Mouse (Mus musculus) hindbrain, embryonic 14.5 days (tissue): Measurements from ENCODE around the gene Cfap97. TPM values are rescaled to one million over a fixed set of nuclear protein-coding genes. Genes with fewer than 3 reads are reported as not detected.
"Not testable (repeated sequence)": the region's sequence is repeated elsewhere in the genome, so short reads cannot be mapped to it uniquely, and the experiment has no call there.

ENCODE experiments used
- ATAC-seq: fragments of 200-750 bp; cut with Nextera tagmentation; 2 replicates; pipeline ENCODE4 v1.8.0; 2017; ENCODE audit warnings: moderate number of reproducible peaks, mild to moderate bottlenecking, moderate TSS enrichment, moderate library complexity; ENCODE audit not compliant: low FRiP score
- DNase-seq: peaks from one replicate; pipeline ENCODE4 v3.0.0-alpha.2; 2015; ENCODE audit warnings: low spot score
- H3K27ac ChIP-seq: fragments of 300-500 bp; sonication (generic); 2 replicates; pipeline ENCODE4 v1.5.1; 2014; ENCODE audit warnings: mild to moderate bottlenecking, moderate library complexity
- H3K27me3 ChIP-seq: fragments of 300-500 bp; sonication (generic); 2 replicates; pipeline ENCODE4 v1.6.1; 2014; ENCODE audit warnings: mild to moderate bottlenecking, low read length, mixed read lengths; ENCODE audit not compliant: control insufficient read depth, insufficient read depth
- H3K36me3 ChIP-seq: fragments of 300-500 bp; sonication (generic); replicated peaks from 2 replicates; pipeline ENCODE4 v1.6.1; 2014; ENCODE audit not compliant: control insufficient read depth, insufficient read depth
- H3K4me1 ChIP-seq: fragments of 300-500 bp; sonication (generic); replicated peaks from 2 replicates; pipeline ENCODE4 v1.6.1; 2014; ENCODE audit warnings: antibody characterized with exemption, low read length, mixed read lengths; ENCODE audit not compliant: control insufficient read depth, insufficient read depth
- H3K4me2 ChIP-seq: fragments of 300-500 bp; sonication (generic); replicated peaks from 2 replicates; pipeline ENCODE4 v1.6.1; 2014; ENCODE audit warnings: mild to moderate bottlenecking, moderate library complexity
- H3K4me3 ChIP-seq: fragments of 300-500 bp; sonication (generic); replicated peaks from 2 replicates; pipeline ENCODE4 v1.5.1; 2014; ENCODE audit warnings: mild to moderate bottlenecking, low read length
- H3K9ac ChIP-seq: fragments of 300-500 bp; sonication (generic); 2 replicates; pipeline ENCODE4 v1.6.1; 2014
- H3K9me3 ChIP-seq: fragments of 300-500 bp; sonication (generic); 2 replicates; pipeline ENCODE4 v1.6.1; 2016; ENCODE audit warnings: low read length; ENCODE audit not compliant: control insufficient read depth
- WGBS: fragments of 180-500 bp; shearing (Covaris S2); extraction: QIAGEN DNeasy Blood & Tissue Kit; methylation state at CpG from one replicate; pipeline ENCODE4 v1.1.7; 2014; 5-methylcytosine and 5-hydroxymethylcytosine counted together
- polyA plus RNA-seq: library from polyadenylated mRNA; unstranded; fragments of >200 nt; fragmentation: Nextera tagmentation; extraction: Ambion mirVana; gene quantifications from 2 replicates; pipeline ENCODE4 v1.2.1, GENCODE M21; 2014

Gene Cfap97
- 23.7 and 24.5 TPM in 2 replicates for polyA plus RNA-seq

DNA sequence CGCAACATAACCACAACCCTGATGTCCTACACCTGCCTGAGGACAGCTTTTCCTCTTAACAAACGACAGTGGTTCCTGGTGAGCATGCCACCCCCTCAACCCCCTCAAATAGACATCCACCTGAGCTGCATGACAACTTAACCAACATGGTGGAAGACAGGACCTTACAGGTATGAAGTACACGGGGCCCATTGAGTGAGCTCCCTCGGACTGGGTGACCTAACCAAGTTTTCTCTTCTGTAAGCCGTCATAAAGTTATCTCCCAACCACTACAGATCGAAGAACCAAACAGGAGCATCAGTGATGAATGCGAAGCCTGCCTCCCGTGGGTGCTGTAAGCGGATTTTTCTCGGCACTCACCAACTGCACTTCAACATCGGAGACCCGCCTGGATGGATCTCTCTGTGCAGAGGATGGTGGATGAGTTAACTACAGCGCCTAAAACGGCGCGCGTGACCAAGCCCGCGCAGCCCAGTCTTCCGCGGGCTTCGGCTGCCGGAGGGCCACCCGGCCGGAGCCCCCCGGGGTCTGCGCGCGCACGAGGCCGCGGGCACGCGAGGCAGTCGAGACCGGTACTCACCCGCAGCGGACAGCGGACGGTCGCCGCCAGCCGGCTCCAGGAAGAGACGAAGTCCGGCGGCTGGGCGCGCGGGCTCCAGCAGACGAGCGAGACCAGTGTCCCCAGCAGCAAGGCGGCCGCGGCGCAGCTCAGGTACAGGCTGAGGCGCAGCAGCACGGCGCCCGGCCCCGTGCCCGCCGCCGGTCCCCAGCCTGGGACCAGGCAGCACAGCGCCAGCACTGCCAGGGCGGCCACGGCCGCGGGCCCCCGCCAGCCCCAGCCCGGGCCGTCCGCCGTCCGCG lies at the start of gene Cfap97:
TSS of gene Cfap97 (plus strand) at position 570 of the 861 bp plus-strand sequence.
- Histone ChIP-seq H3K9ac (peak within 1 kb of the TSS; percentile 90), H3K36me3 (no peaks in the 10 kb centered on the region), H3K4me3 (peak within 1 kb of the TSS; percentile 89), H3K27ac (peak within 1 kb of the TSS; percentile 79), H3K9me3 (no peaks in the 10 kb centered on the region), H3K4me2 (peak within 1 kb of the TSS; percentile 90), H3K4me1 (peaks cover 14% of the 10 kb centered on the region), H3K27me3 (peaks cover 10% of the 10 kb centered on the region; the same call in 1 of the 2 replicates)
- WGBS: 1% methylated on average over 64 of the region's 75 CpGs
- ATAC-seq: peak; percentile 86
- peak; percentile 45 for DNase-seq

DNA sequence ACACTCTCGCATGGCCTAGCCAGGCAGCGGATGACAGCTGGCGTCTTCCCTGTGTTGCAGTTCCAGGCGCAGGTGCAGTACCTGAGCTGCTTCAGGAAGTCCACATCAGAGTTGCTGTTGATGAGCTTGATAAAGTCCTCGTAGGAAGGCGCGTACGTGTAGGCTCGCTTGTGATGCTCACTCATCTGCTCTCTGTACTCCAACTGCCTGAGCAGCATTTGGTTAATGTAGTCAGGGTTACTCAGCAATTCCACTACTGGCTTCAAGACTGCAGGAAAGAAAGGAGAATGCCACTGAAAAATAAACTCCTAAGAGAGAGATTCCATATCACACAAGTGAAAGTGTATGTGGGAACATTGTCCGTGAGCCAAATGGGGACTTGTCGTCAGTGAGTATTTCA lies 48.1 kb upstream of the Cfap97 start:
- H3K36me3 ChIP-seq: peaks cover 26% of the 10 kb centered on the region
- peaks cover 6% of the 10 kb centered on the region; the same call in 1 of the 2 replicates for H3K9me3 ChIP-seq
- no peak overlapping the region for H3K4me2 ChIP-seq
- WGBS: 96% methylated on average over 11 of the region's 11 CpGs
- DNase-seq: no peak
- no peaks in the 10 kb centered on the region for H3K27me3 ChIP-seq
- no peaks in the 10 kb centered on the region for H3K4me1 ChIP-seq
- no peak overlapping the region for H3K4me3 ChIP-seq
- H3K27ac ChIP-seq: no peak overlapping the region
- H3K9ac ChIP-seq: no peak overlapping the region
- no peak for ATAC-seq

DNA sequence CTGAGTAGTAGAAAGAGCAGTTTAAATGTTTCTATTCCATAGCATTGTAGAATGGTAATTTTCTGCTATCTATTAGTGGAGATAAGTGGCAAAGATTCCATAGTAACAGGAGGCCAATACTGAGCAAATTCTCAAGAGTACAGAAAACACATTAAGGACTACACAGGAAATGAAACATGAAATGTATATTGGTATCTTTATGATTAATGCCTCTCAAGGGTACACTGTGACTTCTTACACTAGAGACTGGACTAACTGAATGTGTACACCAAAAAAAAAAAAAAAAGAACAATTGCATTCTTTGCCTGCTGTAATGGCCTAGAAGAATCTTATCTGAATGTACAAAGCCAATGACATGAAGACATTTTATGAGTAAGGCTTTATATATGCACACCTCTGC lies 43.9 kb upstream of the Cfap97 start:
- Histone ChIP-seq H3K9ac (no peak overlapping the region), H3K36me3 (peaks cover 12% of the 10 kb centered on the region), H3K4me1 (no peaks in the 10 kb centered on the region), H3K27ac (no peak overlapping the region), H3K27me3 (no peaks in the 10 kb centered on the region), H3K4me3 (no peak overlapping the region), H3K4me2 (no peak overlapping the region), H3K9me3 (0 out of 2 replicates have a peak, but pooled peaks cover under 1% of the 10 kb centered on the region)
- DNase-seq (no peak), ATAC-seq (no peak)

DNA sequence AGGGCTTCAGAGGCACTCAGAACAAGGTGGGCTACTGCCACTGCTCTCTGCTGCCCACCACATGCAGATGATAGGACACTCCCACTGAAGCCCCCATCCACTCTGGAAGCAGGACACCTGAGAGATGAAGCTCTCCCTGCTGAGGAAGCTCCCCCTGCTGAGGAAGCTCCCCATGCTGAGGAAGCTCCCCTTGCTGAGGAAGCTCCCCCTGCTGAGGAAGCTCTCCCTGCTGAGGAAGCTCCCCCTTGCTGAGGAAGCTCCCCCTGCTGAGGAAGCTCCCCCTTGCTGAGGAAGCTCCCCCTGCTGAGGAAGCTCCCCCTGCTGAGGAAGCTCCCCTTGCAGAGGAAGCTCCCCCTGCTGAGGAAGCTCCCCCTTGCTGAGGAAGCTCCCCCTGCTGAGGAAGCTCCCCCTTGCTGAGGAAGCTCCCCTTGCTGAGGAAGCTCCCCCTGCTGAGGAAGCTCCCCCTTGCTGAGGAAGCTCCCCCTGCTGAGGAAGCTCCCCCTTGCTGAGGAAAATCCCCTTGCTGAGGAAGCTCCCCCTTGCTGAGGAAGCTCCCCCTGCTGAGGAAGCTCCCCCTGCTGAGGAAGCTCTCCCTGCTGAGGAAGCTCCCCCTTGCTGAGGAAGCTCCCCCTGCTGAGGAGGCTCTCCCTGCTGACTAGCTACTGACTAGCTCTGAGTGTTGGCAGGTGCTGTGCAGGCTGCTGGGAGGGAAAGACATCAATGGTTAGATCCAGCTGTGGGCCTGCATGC lies 38.0 kb upstream of the Cfap97 start:
- H3K27ac ChIP-seq, H3K36me3 ChIP-seq, DNase-seq, H3K4me3 ChIP-seq, H3K9ac ChIP-seq, H3K27me3 ChIP-seq, ATAC-seq, H3K4me1 ChIP-seq, H3K4me2 ChIP-seq, H3K9me3 ChIP-seq: not testable (repeated sequence)

DNA sequence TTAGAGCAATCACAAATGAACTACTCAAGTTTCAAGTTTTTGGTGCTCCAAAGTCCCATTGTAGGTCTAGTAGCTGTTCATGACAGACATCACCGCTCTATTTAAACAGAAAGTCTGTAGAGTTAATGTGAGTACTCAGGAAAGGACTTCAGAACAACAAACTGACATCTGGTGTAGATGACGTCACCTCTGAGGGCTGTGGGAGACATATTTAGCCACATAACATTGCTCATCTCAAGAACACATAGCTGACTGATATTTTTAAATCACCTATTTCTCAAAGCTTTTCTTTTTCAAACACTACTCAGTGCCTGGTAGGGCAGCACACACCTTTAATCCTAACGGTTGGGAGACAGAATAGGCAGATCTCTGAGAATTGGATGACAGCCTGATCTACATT lies 34.4 kb upstream of the Cfap97 start:
- no peaks in the 10 kb centered on the region for H3K27me3 ChIP-seq
- H3K4me1 ChIP-seq: no peaks in the 10 kb centered on the region
- H3K27ac ChIP-seq: no peak overlapping the region
- peaks cover 12% of the 10 kb centered on the region; the same call in 1 of the 2 replicates for H3K36me3 ChIP-seq
- H3K9ac ChIP-seq: no peak overlapping the region
- H3K4me2 ChIP-seq: no peak overlapping the region
- ATAC-seq: no peak
- WGBS: 89% methylated on average over 3 of the region's 3 CpGs
- no peaks in the 10 kb centered on the region for H3K9me3 ChIP-seq
- no peak overlapping the region for H3K4me3 ChIP-seq
- DNase-seq: no peak

DNA sequence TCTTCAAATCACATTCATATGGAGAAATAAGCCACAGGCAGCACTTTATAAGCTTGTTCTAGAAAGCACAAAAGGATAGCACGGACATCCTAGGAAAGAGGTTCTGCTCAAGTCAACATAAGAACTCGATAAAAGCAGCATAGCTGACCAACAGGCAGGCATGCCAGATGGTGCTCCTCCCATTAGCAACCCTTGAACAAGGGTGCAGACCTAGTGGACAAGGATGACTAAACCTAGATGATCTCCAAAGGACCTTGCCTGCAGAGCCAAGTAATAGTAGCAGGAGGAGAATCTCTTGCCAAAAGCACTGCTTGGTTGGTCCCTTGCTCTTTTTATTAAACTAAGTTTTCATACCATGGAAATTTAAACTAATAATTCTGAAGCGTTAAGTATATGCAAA lies 32.4 kb upstream of the Cfap97 start:
- no peak for DNase-seq
- Histone ChIP-seq H3K4me1 (no peaks in the 10 kb centered on the region), H3K9me3 (no peaks in the 10 kb centered on the region), H3K27ac (no peak overlapping the region), H3K36me3 (peaks cover 12% of the 10 kb centered on the region; the same call in 1 of the 2 replicates), H3K9ac (no peak overlapping the region), H3K27me3 (no peaks in the 10 kb centered on the region), H3K4me3 (no peak overlapping the region), H3K4me2 (no peak overlapping the region)
- WGBS: 93% methylated on average over 3 of the region's 3 CpGs
- no peak for ATAC-seq

DNA sequence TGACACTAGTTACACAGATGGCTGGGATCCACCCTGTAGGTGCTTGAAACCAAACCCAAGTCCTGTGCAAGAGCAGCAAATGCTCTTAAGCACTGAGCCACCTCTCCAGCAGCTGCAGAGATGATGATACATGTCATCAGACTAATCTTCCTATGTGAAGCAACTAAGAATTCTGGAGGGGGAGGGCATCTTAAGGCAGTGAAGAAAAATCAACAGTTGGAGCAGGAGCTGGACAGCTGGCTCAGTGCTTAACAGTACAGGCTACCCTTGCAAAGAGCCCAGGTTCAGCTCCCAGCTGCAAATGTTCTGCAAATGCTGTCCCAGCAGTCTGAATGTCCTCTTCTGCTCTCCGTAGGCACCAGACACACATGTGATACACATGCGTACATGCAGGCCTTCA lies 29.1 kb upstream of the Cfap97 start:
- ATAC-seq (no peak), DNase-seq (no peak)
- H3K9me3 ChIP-seq: no peaks in the 10 kb centered on the region
- H3K4me1 ChIP-seq: no peaks in the 10 kb centered on the region
- H3K27me3 ChIP-seq: no peaks in the 10 kb centered on the region
- H3K4me2 ChIP-seq: no peak overlapping the region
- no peak overlapping the region for H3K9ac ChIP-seq
- 0 out of 2 replicates have a peak, but pooled peaks cover 6% of the 10 kb centered on the region for H3K36me3 ChIP-seq
- 91% methylated on average over 2 of the region's 2 CpGs for WGBS
- H3K27ac ChIP-seq: no peak overlapping the region
- H3K4me3 ChIP-seq: no peak overlapping the region

DNA sequence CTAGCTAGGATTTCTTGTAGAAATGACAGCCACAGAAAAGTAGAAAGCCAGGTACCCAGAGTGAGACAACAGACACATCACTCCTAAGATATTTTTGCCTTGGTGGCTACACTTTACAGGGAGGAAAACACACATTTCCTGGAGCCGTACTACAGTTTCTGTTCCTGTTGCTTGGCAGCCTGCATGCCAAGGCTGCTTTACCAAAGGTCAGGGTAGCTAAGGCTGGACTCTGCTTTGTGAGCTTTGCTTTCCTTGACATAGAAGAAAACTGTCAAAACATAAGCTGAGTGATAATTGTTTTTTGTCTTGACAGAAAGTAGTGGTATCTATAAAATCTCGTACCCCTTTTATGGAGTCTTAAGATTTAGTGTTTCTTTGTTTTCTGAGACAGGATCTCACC lies 21.1 kb upstream of the Cfap97 start:
- Histone ChIP-seq H3K4me2 (no peak overlapping the region), H3K27ac (no peak overlapping the region), H3K9ac (no peak overlapping the region), H3K27me3 (no peaks in the 10 kb centered on the region), H3K4me1 (no peaks in the 10 kb centered on the region), H3K4me3 (no peak overlapping the region), H3K36me3 (no peaks in the 10 kb centered on the region), H3K9me3 (peaks cover 4% of the 10 kb centered on the region; the same call in 1 of the 2 replicates)
- 84% methylated on average over 2 of the region's 2 CpGs for WGBS
- no peak for ATAC-seq
- no peak for DNase-seq

DNA sequence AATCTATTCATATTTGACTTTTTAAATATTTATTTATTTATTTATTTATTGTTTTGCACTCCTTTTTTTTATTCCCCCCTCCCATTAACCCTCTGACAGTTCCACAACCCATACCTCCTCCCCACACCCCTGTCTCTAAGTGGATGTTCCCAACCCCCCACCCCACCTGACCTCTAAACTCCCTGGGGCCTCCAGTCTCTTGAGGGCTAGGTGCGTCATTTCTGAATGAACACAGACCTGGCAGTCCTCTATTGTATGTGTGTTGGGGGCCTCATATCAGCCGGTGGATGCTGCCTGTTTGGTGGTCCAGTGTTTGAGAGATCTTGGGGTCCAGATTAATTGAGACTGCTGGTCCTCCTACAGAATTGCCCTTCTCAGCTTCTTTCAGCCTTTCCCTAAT lies 16.0 kb upstream of the Cfap97 start:
- DNase-seq, H3K9me3 ChIP-seq, H3K4me1 ChIP-seq, H3K4me2 ChIP-seq, ATAC-seq, H3K27ac ChIP-seq, H3K4me3 ChIP-seq, H3K36me3 ChIP-seq, H3K9ac ChIP-seq, H3K27me3 ChIP-seq: not testable (repeated sequence)
- WGBS: 91% methylated on average over 2 of the region's 2 CpGs
